Mouse (Mus musculus): ENCODE data around the gene H2-D1.

Gene H2-D1

DNA sequence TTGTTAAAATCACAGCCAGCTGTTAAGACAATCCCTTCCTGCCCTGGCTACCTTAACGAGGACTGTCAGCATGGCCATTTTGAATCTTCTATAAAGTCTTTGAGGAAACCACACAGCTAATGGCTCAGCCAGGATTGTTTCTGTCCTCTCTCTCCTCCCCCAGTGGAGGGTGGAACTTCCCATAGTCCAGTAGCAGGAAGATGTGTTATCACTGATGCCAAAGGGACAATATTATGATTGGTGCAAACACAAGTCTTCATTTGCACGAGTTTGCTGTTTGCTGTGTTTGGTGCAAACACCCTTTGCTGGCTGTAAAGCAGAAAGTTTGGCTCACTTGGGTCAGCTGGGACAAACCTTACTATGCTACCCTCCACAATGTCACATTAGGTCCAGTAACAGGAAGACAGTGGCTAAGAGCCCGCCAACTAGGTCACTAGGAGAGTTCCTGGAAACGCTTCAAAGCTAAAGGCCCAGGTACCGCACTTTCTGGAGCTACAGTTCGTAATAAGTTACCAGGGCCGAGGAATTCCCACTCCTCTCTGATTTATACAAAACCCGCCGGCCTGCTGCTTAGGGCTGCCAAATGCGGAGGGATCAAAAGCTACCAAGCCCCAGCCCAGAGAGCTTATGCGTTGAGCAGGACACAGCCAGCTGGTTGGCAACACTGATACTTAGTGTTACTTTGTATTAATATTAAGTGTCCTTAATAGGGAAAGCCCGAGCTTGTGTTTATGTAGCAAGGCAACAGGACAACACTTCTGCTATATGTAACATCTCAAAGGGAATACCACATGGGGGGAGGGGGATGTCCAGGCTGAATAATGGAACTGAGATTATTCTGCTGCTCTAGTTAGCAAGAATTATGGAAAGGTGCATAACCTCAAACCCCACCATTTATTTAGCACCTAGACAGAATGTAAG lies 21.9 kb upstream of the H2-D1 start:
- no peak for DNase-seq

DNA sequence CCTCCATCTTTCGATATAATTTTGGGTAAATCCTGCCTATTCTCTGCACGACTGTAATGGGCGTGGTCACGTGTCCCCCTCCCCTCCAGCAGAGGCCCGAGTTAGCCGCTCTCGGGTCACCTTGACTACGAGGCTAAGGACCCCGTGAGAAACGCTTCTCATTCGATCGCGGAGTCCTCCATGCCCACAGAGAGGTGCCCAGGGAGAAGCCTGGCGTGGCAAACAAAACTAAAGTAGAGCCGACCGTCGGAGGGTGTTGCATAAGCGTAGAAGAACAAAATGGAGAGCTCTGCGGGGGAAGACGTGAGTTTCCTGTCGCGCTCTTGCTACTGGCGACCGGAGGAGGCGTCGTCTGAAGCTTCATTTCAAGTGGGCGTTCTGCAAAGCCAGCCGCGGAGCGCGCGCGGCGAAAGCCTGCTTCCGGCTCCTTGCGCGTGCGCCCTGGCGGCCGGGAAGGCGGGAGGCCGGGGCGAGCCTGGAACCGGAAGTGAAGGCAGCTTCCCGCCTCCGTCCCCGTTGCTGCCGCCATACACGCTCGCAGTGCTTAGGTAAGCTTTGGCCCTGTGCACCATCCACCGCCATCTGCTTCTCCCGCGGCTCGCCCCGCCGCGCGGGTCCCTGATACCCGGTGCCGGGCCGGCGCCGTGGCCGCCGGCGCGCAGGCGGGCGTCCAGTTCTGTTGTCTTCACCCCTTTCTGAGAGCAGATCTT lies 21.1 kb upstream of the H2-D1 start, which contains the start of gene Ddx39b:
Ddx39b (plus strand) TSS at position 442 of the 710 bp plus-strand sequence.
- DNase-seq: peak; percentile 97

DNA sequence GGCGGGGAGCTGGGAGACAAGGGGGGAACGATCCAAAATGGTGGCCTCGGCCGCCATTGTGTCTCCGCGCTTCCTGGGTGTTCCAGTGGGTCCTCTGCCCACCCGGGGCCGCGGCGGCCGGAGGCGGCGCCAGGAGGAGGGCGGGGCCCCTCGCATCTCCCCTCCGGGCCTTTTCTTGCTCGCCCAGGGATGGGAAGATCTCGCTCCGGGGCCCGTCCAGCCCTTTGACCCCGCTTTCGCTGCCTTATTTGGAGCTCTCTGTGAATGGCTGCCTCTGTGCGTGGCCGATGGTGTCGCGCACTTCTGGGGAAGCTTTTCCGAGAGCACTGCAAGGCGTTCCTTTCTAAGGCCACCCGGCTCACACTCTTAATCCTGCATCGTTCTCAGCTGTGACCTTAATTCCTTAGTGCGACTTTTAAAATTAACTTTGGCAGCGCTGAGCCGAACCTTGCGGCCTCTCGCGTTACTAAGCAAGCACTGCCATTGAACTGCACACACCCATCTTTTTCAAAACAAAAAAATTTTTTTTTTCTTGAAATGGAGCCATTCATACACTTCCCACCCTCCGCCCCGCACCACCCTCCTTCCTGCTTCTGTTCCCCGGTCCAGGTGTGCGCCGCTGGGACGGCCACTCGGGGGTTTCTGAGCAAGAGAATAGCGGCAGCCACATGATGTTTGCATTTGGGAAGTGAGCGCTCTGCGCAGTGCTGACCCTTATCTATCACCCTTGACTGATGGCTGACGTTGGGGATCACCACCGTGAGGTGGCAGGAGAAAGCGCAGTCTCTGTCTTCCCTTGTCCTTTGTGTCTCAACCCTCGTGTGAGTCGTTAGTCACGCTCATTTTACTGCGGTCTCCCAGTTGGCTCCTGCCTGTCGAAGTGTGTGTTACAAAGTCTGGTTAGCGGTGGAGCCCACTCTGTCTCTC lies 20.3 kb upstream of the H2-D1 start:
- peak; percentile 79 for DNase-seq

DNA sequence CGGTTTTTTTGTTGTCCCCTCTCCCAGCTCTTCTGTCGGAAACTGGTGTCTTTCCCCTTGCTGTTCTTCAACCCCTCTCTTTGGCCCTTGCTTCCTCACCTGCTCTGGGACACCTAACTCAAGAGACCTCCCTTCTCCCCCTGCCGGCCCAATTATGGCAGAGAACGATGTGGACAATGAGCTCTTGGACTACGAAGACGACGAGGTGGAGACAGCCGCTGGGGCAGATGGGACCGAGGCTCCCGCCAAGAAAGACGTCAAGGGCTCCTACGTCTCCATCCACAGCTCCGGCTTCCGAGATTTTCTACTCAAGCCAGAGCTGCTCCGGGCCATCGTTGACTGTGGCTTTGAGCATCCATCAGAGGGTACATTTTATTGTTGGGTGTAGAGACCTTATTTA lies 19.4 kb upstream of the H2-D1 start:
- DNase-seq: peak; percentile 55

DNA sequence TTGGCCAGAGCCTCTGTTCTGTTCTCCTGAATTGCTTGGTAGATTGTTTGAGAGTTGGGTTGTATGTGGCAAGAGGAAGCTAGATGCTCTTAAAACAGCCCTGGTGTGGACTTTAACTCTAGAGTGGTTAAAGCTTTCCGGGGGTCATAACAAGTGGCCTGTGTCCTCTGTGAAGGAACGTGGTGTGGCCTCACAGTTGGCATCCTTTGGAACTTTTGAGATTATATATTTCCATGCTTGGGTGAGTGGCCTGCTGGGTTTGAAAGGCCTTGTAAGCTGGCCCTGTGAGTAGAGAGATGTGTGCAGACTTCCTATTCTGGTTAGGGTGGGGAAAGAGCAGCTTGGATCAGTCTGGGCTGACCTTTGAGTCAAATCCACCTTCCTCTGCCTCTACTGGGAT lies 17.5 kb upstream of the H2-D1 start:
- no peak for DNase-seq

DNA sequence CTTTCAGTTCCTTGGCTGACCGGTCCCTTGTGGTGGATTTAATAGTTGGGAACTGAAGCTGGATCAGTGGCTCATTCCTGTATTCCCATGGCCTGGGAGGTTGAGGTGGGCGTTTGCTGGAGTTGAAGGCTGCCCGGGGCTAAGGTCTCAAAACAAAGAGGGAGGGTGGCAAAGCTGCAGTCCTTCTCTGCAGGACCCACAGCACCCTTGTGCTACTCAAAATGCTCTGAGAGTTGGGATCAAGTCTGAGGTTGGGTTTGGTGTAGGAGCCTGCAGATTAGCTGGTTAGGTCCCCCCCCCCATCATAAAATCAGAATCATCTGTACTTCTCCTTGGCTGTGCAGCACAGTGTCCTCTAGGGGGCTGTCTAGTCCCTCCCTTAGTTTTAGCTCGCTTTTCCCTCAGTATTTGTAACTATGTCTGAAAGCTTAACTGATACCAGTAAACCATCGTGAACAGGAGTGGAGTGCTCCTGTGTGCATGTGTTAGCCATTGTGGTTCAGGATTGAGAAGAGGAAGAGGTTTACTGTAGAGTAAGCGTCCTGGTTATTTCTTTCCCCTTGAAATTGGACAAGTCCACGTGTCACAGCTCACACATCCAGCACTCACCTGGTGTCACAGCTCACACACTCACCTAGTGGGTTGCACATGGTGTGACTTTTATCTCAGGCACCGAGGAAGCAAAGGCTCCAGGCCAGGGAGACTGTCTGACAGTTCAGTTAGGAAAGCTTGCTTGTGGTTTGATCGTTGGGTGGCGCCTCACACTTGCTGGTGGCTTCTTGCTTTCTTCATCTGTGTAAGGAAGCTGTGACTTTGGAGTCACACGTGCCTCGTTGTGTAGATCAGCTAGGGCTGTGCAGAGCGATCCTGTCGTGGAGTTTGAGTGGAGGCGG lies 16.6 kb upstream of the H2-D1 start:
- DNase-seq: peak; percentile 33

DNA sequence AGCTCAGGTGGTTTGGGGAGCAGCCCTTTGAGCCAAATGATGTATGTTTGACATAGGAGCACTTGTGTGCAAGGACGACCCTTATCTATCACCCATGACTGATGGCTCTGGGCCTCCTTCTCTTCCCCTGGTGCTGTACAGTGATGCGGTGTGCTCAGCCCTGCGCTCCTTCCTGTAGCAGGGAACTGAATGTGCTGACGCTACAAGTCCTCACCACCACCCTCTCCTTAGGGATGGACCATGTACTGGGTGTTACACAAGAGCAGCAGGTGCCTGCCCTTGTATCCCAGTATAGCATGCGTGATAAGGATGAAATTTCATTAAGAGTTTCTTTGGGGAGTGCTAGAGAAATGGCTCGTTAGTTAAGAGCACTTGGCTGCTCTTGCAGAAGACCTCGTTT lies 15.4 kb upstream of the H2-D1 start:
- no peak for DNase-seq

DNA sequence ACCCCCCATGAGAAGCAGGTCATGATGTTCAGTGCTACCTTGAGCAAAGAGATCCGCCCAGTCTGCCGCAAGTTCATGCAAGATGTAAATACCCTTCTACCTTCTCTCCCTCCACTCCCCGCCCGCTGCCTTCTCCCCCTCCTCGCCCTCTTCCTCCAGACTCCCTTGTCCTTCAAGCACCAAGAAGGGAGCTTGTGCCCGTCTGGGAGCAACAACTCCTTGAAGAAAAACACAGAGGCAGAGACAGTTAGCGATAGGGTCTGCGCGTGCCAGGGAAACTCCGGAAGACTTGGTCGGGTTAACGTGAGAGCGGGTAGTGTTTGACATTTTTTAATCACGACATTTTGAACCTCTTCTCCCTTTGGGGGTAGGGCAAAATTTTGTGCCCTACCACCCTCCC lies 13.5 kb upstream of the H2-D1 start:
- no peak for DNase-seq

DNA sequence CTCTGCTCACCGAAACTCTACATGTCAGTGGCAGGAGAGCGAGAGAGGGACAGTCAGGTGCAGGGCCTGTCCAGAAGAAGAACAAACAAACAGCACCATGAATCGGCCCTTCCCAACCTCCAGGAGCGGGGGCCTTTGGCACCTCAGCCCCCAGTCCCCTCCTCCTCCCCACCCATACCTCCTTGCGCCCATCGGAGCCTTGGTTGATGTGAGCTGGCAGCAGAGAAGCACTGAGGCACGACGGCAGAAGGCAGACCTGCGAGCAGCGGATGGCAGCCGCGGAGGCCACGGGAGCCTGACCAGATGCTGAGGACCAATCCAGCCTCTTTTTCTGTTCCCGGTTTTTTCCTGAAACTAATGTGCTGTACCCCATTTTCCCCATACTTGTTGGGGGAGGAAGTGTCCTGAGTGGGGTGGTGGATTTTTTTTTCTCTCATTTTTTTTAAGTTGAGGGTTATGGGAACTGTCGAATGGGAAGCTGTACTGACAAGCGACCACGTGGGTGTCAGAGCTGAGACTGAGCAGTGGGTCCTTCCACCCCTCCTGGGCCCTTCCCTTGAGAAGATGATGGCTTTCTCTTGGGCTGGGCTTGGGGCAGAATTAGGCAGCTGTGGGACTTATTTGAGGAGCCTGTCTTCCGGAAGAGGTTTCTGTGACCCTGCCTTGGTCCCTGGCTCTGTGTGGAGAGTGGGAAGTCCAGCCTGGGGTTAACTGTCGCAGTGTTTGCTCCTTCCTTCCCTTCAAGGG lies 12.9 kb upstream of the H2-D1 start:
- no peak for DNase-seq

DNA sequence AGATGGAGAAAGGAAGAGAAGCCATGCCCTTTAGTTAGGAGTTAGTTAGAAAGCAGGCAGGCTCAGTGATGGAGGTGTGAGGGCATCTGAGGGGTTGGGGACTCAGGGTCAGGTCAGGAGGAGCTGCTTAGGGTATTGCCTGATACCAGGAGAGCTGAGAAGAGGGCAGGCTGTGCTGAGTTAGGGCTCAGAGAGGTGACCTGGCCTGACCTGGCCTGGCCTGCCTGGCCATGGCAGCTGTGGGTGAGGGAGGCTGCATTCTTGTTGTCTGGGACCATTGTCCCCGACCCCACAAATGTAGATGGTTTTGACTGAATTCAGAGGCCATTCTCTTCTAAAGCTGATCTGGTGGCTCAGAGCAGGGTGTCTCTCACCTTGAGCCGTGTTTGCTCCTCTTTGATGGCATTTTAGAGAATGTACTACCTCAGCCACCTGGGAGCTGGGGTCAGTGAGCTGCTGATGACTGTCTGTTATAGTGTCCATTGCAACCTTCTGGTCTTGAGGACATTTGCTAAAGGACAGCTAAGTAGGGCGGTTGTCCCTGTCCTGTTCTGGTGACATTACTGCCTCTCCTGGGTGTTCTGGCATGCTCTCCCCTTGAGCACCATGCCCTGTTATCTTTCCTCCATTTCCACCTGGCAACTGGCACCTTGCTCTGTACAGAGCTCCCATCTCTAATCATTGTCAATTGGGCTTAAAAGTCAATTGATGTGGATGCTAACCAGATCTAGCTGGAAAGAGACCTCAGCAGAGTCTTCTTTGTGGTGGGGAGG lies 12.0 kb upstream of the H2-D1 start:
- no peak for DNase-seq

DNA sequence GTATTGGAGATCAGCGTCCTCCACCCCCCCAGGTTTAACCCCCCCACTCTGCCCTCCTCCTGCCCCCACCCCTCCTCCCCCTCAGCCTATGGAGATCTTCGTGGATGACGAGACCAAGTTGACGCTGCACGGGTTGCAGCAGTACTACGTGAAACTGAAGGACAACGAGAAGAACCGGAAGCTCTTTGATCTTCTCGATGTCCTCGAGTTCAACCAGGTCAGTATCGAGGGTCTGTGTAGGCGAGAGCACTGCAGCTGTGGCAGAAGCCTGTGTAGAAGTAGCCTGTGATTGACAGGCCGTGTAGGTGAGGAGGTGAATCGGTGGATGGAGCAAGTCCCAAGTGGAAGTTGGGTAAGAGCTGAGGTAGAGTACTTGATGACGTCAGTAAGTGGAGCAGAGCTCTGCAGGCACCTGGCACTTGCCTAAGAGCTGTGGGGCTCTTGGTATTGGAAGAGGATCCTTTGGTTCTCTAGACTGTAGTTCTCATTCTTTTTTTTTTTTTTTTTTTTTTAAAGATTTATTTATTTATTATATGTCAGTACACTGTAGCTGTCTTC lies 11.3 kb upstream of the H2-D1 start:
- no peak for DNase-seq

DNA sequence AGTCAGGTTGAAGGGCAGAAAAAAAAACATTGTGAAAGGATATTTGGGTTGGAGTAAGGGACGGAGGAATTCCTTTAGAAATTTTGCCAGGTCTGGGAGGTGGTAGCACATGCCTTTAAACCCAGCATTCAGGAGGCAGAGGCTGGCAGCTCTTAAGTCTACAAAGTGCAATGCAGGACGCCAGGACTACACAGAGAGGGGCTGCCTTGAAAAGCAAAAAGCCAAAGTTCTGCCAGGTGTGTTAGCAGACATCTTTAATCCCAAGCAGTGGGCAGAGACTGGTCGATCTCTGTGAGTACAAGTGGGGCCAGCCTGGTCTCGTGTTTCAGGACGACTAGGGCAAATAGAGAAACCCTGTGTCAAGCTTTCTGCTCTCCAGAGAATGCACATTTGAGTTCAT lies 10.5 kb upstream of the H2-D1 start:
- DNase-seq: no peak

DNA sequence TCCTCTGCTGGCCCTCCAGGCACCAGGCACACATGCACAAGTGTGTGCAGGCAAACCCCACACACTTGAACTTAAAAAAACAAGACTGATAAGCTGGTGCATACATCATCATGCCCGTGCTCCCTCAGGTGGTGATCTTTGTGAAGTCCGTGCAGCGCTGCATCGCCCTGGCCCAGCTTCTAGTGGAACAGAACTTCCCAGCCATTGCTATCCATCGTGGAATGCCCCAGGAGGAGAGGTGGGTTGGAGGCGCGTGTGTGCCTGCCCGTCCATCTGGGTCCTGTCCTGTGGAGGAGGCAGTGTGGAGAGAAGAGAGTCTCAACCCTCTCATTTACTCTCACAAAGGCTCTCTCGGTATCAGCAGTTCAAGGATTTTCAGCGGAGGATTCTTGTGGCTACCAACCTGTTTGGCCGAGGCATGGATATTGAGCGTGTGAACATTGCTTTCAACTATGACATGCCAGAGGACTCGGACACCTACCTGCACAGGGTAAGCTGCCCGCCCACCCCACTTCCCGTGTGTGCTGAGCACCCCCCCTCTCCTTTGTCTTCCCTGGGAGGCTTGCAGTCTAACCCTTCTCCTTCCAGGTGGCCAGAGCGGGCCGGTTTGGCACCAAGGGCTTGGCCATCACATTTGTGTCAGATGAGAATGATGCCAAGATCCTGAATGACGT lies 9.8 kb upstream of the H2-D1 start:
- DNase-seq: no peak

DNA sequence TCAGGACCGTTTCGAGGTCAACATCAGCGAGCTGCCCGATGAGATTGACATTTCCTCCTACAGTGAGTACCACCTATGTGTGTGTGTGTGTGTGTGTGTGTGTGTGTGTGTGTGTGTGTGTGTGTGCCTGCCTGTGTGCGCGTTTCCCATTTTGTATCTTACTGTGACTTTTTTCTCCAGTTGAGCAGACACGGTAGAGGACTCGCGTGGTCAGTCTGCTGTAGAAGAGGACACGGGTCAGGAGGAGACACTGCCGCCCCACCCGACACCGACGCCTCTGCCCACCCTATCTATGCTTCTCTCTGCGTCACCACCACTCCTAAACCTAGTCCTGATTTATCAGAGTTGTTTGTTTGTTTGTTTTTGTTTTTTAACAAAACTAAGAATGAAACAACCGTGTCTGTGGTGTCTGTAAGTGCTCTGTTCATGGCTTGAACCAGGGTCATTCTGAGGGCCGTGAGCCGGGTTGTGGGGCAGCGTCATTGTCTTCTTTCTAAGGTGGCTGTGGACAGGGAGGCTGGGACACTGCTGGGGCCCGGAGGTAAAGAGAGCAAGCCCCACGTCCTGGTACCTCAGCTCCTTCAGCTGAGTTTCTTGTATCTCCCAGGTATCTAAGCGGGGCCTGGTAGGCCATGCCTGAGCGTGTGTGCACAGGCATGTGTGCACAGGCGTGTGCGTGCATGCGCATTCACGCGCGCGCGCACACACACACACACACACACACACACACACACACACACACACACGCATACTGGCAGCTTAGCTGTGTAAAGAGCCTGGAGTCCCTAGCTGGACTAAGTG lies 9.0 kb upstream of the H2-D1 start:
- DNase-seq: no peak

DNA sequence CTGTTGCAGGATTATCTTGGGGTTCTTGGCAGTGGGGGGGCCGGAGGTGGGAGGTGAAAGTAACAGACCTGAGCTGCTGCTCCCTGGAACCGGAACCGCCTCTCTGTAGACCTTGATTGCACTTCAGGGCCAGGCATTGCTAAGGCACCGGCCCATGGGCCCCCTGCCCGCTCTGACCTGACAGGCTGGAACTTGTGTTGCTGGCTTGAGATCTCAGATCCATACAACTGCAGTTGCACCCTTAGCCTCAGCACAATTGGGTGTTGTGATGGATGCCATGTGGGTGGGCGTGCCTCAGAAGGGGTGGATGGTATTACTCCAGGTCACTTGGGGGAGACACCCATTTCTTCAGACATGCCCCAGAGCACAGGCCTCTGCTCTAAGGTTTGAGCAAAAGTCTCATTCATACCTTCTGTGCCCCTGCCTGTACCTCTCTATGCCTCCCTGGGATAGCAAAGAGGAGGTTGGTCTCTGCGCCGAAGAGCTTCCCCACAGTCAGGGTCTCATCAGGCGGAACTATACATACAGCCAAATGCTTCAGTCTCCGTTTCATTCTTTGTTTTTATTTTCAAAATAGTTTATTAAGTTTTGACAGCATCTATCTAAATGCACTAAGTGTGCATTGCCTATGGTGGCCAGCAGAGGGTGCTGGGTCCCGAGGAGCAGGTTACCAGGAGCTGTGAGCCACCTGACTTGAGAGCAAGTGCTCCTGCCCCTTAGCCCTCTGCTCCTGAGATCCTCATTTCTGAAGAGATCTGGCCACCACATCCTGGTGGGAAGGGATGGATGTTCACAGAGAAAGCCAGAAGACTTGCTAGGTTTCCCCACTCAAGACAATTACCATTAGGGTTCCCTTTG lies 8.1 kb upstream of the H2-D1 start:
- DNase-seq: peak; percentile 66

DNA sequence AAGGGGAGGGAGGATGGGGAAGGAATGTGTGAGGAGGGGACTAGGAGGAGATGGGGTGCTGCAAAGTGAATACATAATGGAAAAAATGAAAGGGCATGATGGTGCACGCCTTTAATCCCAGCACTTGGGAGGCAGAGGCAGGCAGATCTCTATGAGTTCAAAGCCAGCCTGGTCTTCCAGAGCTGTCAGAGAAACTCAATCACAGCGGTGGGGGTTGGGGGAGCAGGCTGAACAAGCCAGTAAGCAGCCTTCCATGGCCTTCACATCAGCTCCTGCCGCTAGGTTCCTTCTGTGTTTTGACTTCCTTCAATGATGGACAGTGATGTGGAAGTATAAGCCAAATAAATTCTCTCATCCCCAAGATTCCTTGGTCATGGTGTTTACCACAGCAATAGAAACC lies 7.2 kb upstream of the H2-D1 start:
- no peak for DNase-seq

DNA sequence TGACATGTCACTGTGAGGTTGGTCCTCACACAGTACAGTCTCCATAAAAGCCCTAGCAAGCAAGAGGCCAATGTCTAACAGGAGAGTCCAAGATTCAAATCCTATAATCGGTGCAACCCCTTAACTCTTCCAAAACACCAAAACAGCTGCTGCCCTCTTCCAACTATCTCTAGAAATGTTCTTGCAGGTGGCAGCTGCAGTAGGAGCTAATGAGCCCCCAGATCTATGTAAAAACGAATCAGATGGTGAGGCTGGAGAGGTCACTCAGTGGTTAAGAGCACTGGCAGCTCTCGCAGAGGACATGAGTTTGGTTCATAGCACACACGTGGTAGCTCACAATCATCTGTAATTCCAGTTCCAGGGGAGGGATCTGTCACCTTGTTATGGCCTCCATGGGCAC lies 6.8 kb upstream of the H2-D1 start:
- DNase-seq: no peak

DNA sequence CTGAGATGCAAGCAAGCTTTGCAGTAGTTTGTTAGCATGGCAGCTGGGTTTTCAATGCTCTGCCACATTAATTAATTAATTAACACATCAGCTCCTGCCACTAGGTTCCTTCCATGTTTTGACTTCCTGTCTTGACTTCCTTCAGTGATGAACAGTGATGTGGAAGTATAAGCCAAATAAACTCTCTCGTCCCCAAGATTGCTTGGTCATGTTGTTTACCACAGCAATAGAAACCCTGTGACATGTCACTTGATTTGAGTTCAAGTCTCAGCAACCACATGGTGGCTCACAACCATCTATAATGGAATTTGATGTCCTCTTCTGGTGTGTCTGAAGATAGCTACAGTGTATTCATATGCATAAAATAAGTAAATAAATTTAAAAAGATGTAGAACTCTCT lies 5.2 kb upstream of the H2-D1 start:
- DNase-seq: no peak
